Mouse (Mus musculus): ENCODE data around the gene St3gal3. TPM values are rescaled to one million over a fixed set of nuclear protein-coding genes. Genes with fewer than 3 reads are reported as not detected.

Gene St3gal3
- polyA plus RNA-seq, 1 experiment from 2014 or later = 13.2 TPM

GRCm38 (mm10) chr4:118123030-118123704 lies 11.5 kb downstream of the St3gal3 start:
- ATAC-seq = no peak
- H3K9me3 ChIP-seq (replicated peaks; ENCODE audit: control insufficient read depth, low read length, poor library complexity, severe bottlenecking) = no peaks in the 10 kb centered on the region
- no peak overlapping the region for H3K27ac ChIP-seq (ENCODE audit: low read length)
- no peak overlapping the region for H3K9ac ChIP-seq (ENCODE audit: low read depth, low read length)
- H3K4me2 ChIP-seq (ENCODE audit: low read length) = no peak overlapping the region
- no peaks in the 10 kb centered on the region for H3K27me3 ChIP-seq (ENCODE audit: control insufficient read depth, insufficient read depth, low read depth, low read length)
- H3K4me3 ChIP-seq (ENCODE audit: low read depth, low read length) = no peak overlapping the region
- 91% methylated on average over 14 of the region's 14 CpGs for WGBS
- no peaks in the 10 kb centered on the region for H3K4me1 ChIP-seq (ENCODE audit: control insufficient read depth, insufficient read depth, low read length)
- no peaks in the 10 kb centered on the region for H3K36me3 ChIP-seq (ENCODE audit: control insufficient read depth, insufficient read depth, low read length)

GRCm38 (mm10) chr4:118122078-118122477 lies 12.6 kb downstream of the St3gal3 start:
- H3K27me3 ChIP-seq (ENCODE audit: control insufficient read depth, insufficient read depth, low read depth, low read length) = no peaks in the 10 kb centered on the region
- H3K4me3 ChIP-seq (ENCODE audit: low read depth, low read length) = no peak overlapping the region
- no peaks in the 10 kb centered on the region for H3K9me3 ChIP-seq (replicated peaks; ENCODE audit: control insufficient read depth, low read length, poor library complexity, severe bottlenecking)
- H3K4me1 ChIP-seq (ENCODE audit: control insufficient read depth, insufficient read depth, low read length) = no peaks in the 10 kb centered on the region
- ATAC-seq = no peak
- no peak overlapping the region for H3K4me2 ChIP-seq (ENCODE audit: low read length)
- H3K36me3 ChIP-seq (ENCODE audit: control insufficient read depth, insufficient read depth, low read length) = no peaks in the 10 kb centered on the region
- no peak overlapping the region for H3K27ac ChIP-seq (ENCODE audit: low read length)
- H3K9ac ChIP-seq (ENCODE audit: low read depth, low read length) = no peak overlapping the region
- 76% methylated on average over 10 of the region's 10 CpGs for WGBS

GRCm38 (mm10) chr4:118117565-118117964 lies 17.1 kb downstream of the St3gal3 start:
- WGBS = 94% methylated on average over 10 of the region's 10 CpGs
- H3K4me3 ChIP-seq (ENCODE audit: low read depth, low read length) = no peak overlapping the region
- no peak overlapping the region for H3K27ac ChIP-seq (ENCODE audit: low read length)
- no peaks in the 10 kb centered on the region for H3K27me3 ChIP-seq (ENCODE audit: control insufficient read depth, insufficient read depth, low read depth, low read length)
- no peaks in the 10 kb centered on the region for H3K4me1 ChIP-seq (ENCODE audit: control insufficient read depth, insufficient read depth, low read length)
- ATAC-seq = no peak
- no peaks in the 10 kb centered on the region for H3K9me3 ChIP-seq (replicated peaks; ENCODE audit: control insufficient read depth, low read length, poor library complexity, severe bottlenecking)
- no peaks in the 10 kb centered on the region for H3K36me3 ChIP-seq (ENCODE audit: control insufficient read depth, insufficient read depth, low read length)
- H3K9ac ChIP-seq (ENCODE audit: low read depth, low read length) = no peak overlapping the region
- no peak overlapping the region for H3K4me2 ChIP-seq (ENCODE audit: low read length)

- no peaks in the 10 kb centered on the region for H3K27me3 ChIP-seq (ENCODE audit: control insufficient read depth, insufficient read depth, low read depth, low read length)
- H3K4me1 ChIP-seq (ENCODE audit: control insufficient read depth, insufficient read depth, low read length) = no peaks in the 10 kb centered on the region
- no peaks in the 10 kb centered on the region for H3K9me3 ChIP-seq (replicated peaks; ENCODE audit: control insufficient read depth, low read length, poor library complexity, severe bottlenecking)
- H3K36me3 ChIP-seq (ENCODE audit: control insufficient read depth, insufficient read depth, low read length) = no peaks in the 10 kb centered on the region
- no peak overlapping the region for H3K4me2 ChIP-seq (ENCODE audit: low read length)
- no peak overlapping the region for H3K27ac ChIP-seq (ENCODE audit: low read length)
- 96% methylated on average over 11 of the region's 11 CpGs for WGBS
- no peak for ATAC-seq
- H3K4me3 ChIP-seq (ENCODE audit: low read depth, low read length) = no peak overlapping the region
- H3K9ac ChIP-seq (ENCODE audit: low read depth, low read length) = no peak overlapping the region
Observed at GRCm38 (mm10) chr4:118116098-118116497, 18.6 kb downstream of the St3gal3 start.

GRCm38 (mm10) chr4:118115132-118115531 lies 19.6 kb downstream of the St3gal3 start:
- no peaks in the 10 kb centered on the region for H3K27me3 ChIP-seq (ENCODE audit: control insufficient read depth, insufficient read depth, low read depth, low read length)
- no peak overlapping the region for H3K4me3 ChIP-seq (ENCODE audit: low read depth, low read length)
- no peaks in the 10 kb centered on the region for H3K9me3 ChIP-seq (replicated peaks; ENCODE audit: control insufficient read depth, low read length, poor library complexity, severe bottlenecking)
- ATAC-seq = no peak
- no peak overlapping the region for H3K4me2 ChIP-seq (ENCODE audit: low read length)
- WGBS = 87% methylated on average over 7 of the region's 7 CpGs
- no peaks in the 10 kb centered on the region for H3K4me1 ChIP-seq (ENCODE audit: control insufficient read depth, insufficient read depth, low read length)
- no peak overlapping the region for H3K27ac ChIP-seq (ENCODE audit: low read length)
- H3K36me3 ChIP-seq (ENCODE audit: control insufficient read depth, insufficient read depth, low read length) = no peaks in the 10 kb centered on the region
- H3K9ac ChIP-seq (ENCODE audit: low read depth, low read length) = no peak overlapping the region

GRCm38 (mm10) chr4:118112601-118113000 lies 22.1 kb downstream of the St3gal3 start:
- no peak overlapping the region for H3K4me3 ChIP-seq (ENCODE audit: low read depth, low read length)
- H3K4me1 ChIP-seq (ENCODE audit: control insufficient read depth, insufficient read depth, low read length) = no peaks in the 10 kb centered on the region
- H3K9me3 ChIP-seq (replicated peaks; ENCODE audit: control insufficient read depth, low read length, poor library complexity, severe bottlenecking) = no peaks in the 10 kb centered on the region
- ATAC-seq = no peak
- 79% methylated on average over 12 of the region's 12 CpGs for WGBS
- no peak overlapping the region for H3K4me2 ChIP-seq (ENCODE audit: low read length)
- no peaks in the 10 kb centered on the region for H3K27me3 ChIP-seq (ENCODE audit: control insufficient read depth, insufficient read depth, low read depth, low read length)
- H3K36me3 ChIP-seq (ENCODE audit: control insufficient read depth, insufficient read depth, low read length) = no peaks in the 10 kb centered on the region
- H3K9ac ChIP-seq (ENCODE audit: low read depth, low read length) = no peak overlapping the region
- H3K27ac ChIP-seq (ENCODE audit: low read length) = no peak overlapping the region

- Histone ChIP-seq H3K4me1 (ENCODE audit: control insufficient read depth, insufficient read depth, low read length) (no peaks in the 10 kb centered on the region), H3K27me3 (ENCODE audit: control insufficient read depth, insufficient read depth, low read depth, low read length) (no peaks in the 10 kb centered on the region), H3K4me3 (ENCODE audit: low read depth, low read length) (no peak overlapping the region), H3K36me3 (ENCODE audit: control insufficient read depth, insufficient read depth, low read length) (no peaks in the 10 kb centered on the region), H3K27ac (ENCODE audit: low read length) (no peak overlapping the region), H3K4me2 (ENCODE audit: low read length) (no peak overlapping the region), H3K9ac (ENCODE audit: low read depth, low read length) (no peak overlapping the region), H3K9me3 (replicated peaks; ENCODE audit: control insufficient read depth, low read length, poor library complexity, severe bottlenecking) (no peaks in the 10 kb centered on the region)
- no peak for ATAC-seq
- 93% methylated on average over 13 of the region's 13 CpGs for WGBS
Observed at GRCm38 (mm10) chr4:118109649-118110048, 25.1 kb downstream of the St3gal3 start.

- H3K27ac ChIP-seq (ENCODE audit: low read length) = no peak overlapping the region
Observed at GRCm38 (mm10) chr4:118108779-118109178, 25.9 kb downstream of the St3gal3 start.

GRCm38 (mm10) chr4:118105256-118106053 lies 29.3 kb downstream of the St3gal3 start:
- no peak overlapping the region for H3K27ac ChIP-seq (ENCODE audit: low read length)
- ATAC-seq = no peak
- H3K9ac ChIP-seq (ENCODE audit: low read depth, low read length) = no peak overlapping the region
- WGBS = 90% methylated on average over 3 of the region's 3 CpGs
- H3K4me1 ChIP-seq (ENCODE audit: control insufficient read depth, insufficient read depth, low read length) = no peaks in the 10 kb centered on the region
- H3K27me3 ChIP-seq (ENCODE audit: control insufficient read depth, insufficient read depth, low read depth, low read length) = no peaks in the 10 kb centered on the region
- H3K4me3 ChIP-seq (ENCODE audit: low read depth, low read length) = no peak overlapping the region
- 0 out of 2 replicates have a peak, but pooled peaks cover 2% of the 10 kb centered on the region for H3K36me3 ChIP-seq (ENCODE audit: control insufficient read depth, insufficient read depth, low read length)
- H3K9me3 ChIP-seq (replicated peaks; ENCODE audit: control insufficient read depth, low read length, poor library complexity, severe bottlenecking) = no peaks in the 10 kb centered on the region
- H3K4me2 ChIP-seq (ENCODE audit: low read length) = no peak overlapping the region

More at GRCm38 (mm10) chr4:118108779-118109178, 25.9 kb downstream of the St3gal3 start:
- no peaks in the 10 kb centered on the region for H3K27me3 ChIP-seq (ENCODE audit: control insufficient read depth, insufficient read depth, low read depth, low read length)
- no peak overlapping the region for H3K9ac ChIP-seq (ENCODE audit: low read depth, low read length)
- no peak overlapping the region for H3K4me2 ChIP-seq (ENCODE audit: low read length)
- ATAC-seq = no peak
- 0 out of 2 replicates have a peak, but pooled peaks cover 2% of the 10 kb centered on the region for H3K36me3 ChIP-seq (ENCODE audit: control insufficient read depth, insufficient read depth, low read length)
- WGBS = 73% methylated on average over 7 of the region's 7 CpGs
- no peaks in the 10 kb centered on the region for H3K9me3 ChIP-seq (replicated peaks; ENCODE audit: control insufficient read depth, low read length, poor library complexity, severe bottlenecking)
- H3K4me1 ChIP-seq (ENCODE audit: control insufficient read depth, insufficient read depth, low read length) = no peaks in the 10 kb centered on the region
- H3K4me3 ChIP-seq (ENCODE audit: low read depth, low read length) = no peak overlapping the region
